Mouse (Mus musculus) bone marrow macrophage, adult 2 months (primary cell): ENCODE results near the gene Spef1.

Experiments used
- CTCF ChIP-seq: IDR thresholded peaks from 2 replicates; pipeline ENCODE4 v1.5.1; 2012; ENCODE audit warnings: low read depth, mild to moderate bottlenecking, low read length, moderate library complexity
- POLR2A ChIP-seq: IDR thresholded peaks from 2 replicates; pipeline ENCODE4 v1.6.1; 2012; ENCODE audit warnings: mild to moderate bottlenecking, low read depth, low read length, borderline replicate concordance

GRCm38 (mm10) chr2:131178828-131179245, 8.2 kb downstream of the Spef1 start:
- no peak for TF ChIP-seq CTCF
- TF ChIP-seq POLR2A: no peak
